Mouse (Mus musculus): ENCODE results near the gene Ppp1r12b. TPM values are rescaled to one million over a fixed set of nuclear protein-coding genes. Genes with fewer than 3 reads are reported as not detected.
A peak's percentile ranks its signal among the peaks of the same experiment; 100 is the strongest.

Gene Ppp1r12b
- polyA plus RNA-seq, 1 experiment from 2014 or later: 6.5 TPM

DNA sequence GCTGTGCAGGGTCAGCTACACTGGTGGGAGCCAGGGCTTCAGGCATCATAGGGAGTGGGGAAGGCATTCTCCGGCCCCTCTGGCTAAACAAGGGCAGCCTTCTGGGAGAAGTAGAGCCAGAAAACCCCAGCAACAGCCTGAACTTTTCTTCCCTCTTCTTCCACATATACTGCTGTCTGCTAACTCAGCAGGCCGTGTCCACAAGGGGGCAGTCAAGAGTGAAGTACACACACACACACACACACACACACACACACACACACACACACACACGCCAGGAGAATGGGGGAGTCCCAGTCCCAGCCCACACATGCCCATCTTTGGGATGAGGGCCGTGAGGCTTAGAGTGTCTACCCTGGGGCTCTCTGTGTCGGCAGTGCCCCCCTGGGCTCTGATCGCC lies 214.3 kb downstream of the Ppp1r12b start:
- 73% methylated on average over 6 of the region's 6 CpGs for WGBS
- Histone ChIP-seq H3K27me3 (ENCODE audit: poor library complexity, severe bottlenecking) (peaks cover 5% of the 10 kb centered on the region), H3K9me3 (no peaks in the 10 kb centered on the region), H3K36me3 (replicated peaks) (0 out of 2 replicates have a peak, but pooled peaks cover 3% of the 10 kb centered on the region), H3K4me1 (0 out of 2 replicates have a peak, but pooled peaks cover 3% of the 10 kb centered on the region), H3K27ac (0 out of 2 replicates have a peak overlapping the region, but pooled peaks have one; percentile 20), H3K4me3 (no peak overlapping the region)
- DNase-seq (ENCODE audit: extremely low spot score, low spot score): no peak

DNA sequence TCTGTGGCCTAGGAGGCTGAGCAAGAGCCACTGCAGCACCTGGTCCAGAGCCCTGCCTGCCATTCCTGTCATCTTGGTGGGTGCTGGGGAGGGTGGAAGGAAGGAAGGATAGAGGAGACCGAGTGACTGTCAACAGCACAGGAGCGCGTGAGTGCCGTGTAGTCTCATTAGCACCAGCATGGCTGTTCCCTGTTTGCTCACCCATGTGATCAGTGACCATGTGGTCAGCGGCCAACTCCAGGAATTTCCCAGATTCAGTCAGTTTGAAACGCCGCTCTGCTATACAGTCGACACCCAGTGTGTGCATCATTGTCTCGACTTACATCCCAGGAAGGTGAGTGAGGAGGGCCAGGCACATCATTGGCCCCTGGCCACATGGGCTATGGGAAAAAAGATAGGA lies 218.3 kb downstream of the Ppp1r12b start:
- no peak overlapping the region for H3K27ac ChIP-seq
- no peak for DNase-seq (ENCODE audit: extremely low spot score, low spot score)
- H3K9me3 ChIP-seq: no peaks in the 10 kb centered on the region
- no peak overlapping the region for H3K4me3 ChIP-seq
- 83% methylated on average over 9 of the region's 9 CpGs for WGBS
- peaks cover 4% of the 10 kb centered on the region; the same call in 1 of the 2 replicates for H3K27me3 ChIP-seq (ENCODE audit: poor library complexity, severe bottlenecking)
- H3K4me1 ChIP-seq: peaks cover 7% of the 10 kb centered on the region
- 0 out of 2 replicates have a peak, but pooled peaks cover 3% of the 10 kb centered on the region for H3K36me3 ChIP-seq (replicated peaks)

DNA sequence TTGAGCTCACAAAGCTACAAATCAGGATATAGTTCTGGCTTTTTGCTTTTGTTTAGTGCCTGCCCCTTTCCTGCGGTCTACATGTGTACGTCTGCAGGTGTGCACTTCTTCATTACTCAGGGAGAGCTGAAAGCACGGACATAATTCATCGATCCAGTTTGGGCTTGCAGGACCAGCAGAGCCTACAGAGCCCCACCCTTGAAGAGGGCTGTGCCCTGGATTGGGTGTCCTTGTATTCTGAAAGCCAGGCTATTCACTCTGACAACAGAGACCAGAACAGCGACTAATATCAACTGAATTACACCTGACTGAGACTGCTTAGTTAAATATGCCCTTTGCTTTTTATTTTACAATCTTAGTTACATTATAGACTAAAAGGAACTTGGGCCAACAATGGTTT lies 222.1 kb downstream of the Ppp1r12b start:
- 88% methylated on average over 5 of the region's 5 CpGs for WGBS
- Histone ChIP-seq H3K9me3 (no peaks in the 10 kb centered on the region), H3K36me3 (replicated peaks) (no peaks in the 10 kb centered on the region), H3K27me3 (ENCODE audit: poor library complexity, severe bottlenecking) (peaks cover 8% of the 10 kb centered on the region; the same call in 1 of the 2 replicates), H3K4me3 (no peak overlapping the region), H3K4me1 (peaks cover 13% of the 10 kb centered on the region), H3K27ac (no peak overlapping the region)
- DNase-seq (ENCODE audit: extremely low spot score, low spot score): no peak

DNA sequence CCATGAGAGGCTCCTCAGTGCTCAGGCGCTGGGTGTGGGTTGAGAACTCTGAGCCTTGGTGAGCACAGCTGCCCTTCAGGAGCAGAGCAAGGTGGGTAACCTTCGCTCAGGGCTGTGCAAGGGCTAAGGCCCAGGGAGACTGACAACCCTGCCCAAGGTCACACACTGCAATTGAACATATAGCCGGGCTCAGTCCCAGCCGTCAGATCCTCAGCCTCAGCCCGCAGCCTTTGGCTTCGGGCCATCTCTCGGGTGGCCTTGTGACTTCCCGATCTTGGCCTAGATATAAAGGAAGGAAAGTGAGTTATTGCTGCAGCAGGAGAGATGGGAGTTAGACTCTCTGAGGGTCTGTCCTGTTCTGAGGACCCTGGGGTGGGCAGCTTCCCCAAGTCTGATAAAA lies 228.5 kb downstream of the Ppp1r12b start:
- H3K9me3 ChIP-seq: no peaks in the 10 kb centered on the region
- no peak for DNase-seq (ENCODE audit: extremely low spot score, low spot score)
- no peak overlapping the region for H3K27ac ChIP-seq
- 0 out of 2 replicates have a peak, but pooled peaks cover 4% of the 10 kb centered on the region for H3K27me3 ChIP-seq (ENCODE audit: poor library complexity, severe bottlenecking)
- H3K36me3 ChIP-seq (replicated peaks): no peaks in the 10 kb centered on the region
- peaks cover 16% of the 10 kb centered on the region for H3K4me1 ChIP-seq
- WGBS: 87% methylated on average over 8 of the region's 8 CpGs
- no peak overlapping the region for H3K4me3 ChIP-seq

DNA sequence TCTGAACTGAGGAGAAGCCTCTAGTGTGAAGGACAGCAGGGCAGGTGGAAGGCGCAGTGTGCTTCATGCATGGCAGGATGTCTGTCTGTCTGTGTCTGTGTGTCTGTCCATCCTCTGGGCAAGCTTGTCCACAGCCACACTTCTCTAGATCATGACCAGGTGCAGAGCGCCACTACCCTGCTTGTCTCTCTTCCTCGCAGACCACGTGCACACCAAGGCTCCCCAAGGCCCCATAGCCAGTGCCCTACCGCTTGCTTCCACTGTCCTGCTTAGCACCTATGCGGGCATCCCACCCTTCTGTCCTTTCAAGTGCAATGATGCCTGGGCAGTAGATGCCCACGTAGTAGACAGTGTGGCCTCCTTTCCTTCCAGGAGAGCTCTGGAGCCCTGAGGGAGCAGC lies 229.3 kb downstream of the Ppp1r12b start:
- peaks cover 16% of the 10 kb centered on the region for H3K4me1 ChIP-seq
- DNase-seq (ENCODE audit: extremely low spot score, low spot score): no peak
- H3K27me3 ChIP-seq (ENCODE audit: poor library complexity, severe bottlenecking): 0 out of 2 replicates have a peak, but pooled peaks cover 11% of the 10 kb centered on the region
- no peak overlapping the region for H3K27ac ChIP-seq
- H3K9me3 ChIP-seq: no peaks in the 10 kb centered on the region
- H3K4me3 ChIP-seq: no peak overlapping the region
- WGBS: 92% methylated on average over 7 of the region's 7 CpGs
- no peaks in the 10 kb centered on the region for H3K36me3 ChIP-seq (replicated peaks)

DNA sequence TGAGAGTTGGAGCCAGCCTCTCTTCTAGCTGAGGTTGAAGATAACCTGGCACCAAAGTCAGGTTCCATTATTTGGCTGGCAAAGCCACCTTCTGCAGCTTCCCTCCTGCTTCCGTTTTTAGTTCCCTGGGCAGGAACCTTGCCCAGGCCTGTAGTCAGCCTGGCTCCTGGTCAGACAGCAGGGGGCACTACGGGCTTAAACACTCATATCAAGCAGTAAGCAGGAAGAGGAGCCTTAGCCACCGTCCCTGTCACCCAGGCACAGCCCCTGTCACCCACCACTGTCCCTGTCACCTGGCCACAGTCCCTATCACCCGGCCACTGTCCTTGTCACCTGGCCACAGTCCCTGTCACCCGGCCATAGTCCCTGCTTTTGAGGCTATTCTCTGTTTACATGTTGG lies 230.5 kb downstream of the Ppp1r12b start:
- peaks cover 16% of the 10 kb centered on the region for H3K4me1 ChIP-seq
- H3K4me3 ChIP-seq: no peak overlapping the region
- H3K27ac ChIP-seq: no peak overlapping the region
- no peak for DNase-seq (ENCODE audit: extremely low spot score, low spot score)
- no peaks in the 10 kb centered on the region for H3K9me3 ChIP-seq
- H3K27me3 ChIP-seq (ENCODE audit: poor library complexity, severe bottlenecking): 0 out of 2 replicates have a peak, but pooled peaks cover 21% of the 10 kb centered on the region
- H3K36me3 ChIP-seq (replicated peaks): no peaks in the 10 kb centered on the region
- WGBS: 49% methylated on average over 5 of the region's 5 CpGs

DNA sequence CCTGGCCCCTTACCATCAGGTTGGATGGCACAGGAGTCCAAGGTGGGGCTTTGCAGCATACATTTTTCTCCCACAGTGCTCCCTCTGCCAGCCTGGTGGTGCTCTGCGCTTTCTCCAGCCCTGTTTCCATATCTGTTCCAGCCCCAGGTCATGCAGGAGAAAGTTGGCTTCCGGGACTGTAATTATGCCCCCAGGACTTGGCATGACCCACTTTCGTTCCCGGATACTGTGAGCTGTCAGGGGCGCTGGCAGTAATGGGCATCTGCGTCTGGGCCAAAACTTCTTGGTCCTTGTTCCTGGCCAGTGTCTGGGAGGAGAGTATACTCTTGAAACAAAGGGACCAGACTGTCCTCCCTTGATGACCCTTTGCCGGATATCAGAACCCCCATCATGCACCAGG lies 232.9 kb downstream of the Ppp1r12b start:
- Histone ChIP-seq H3K9me3 (no peaks in the 10 kb centered on the region), H3K27me3 (ENCODE audit: poor library complexity, severe bottlenecking) (peaks cover 34% of the 10 kb centered on the region), H3K27ac (no peak overlapping the region), H3K36me3 (replicated peaks) (no peaks in the 10 kb centered on the region), H3K4me1 (peaks cover 16% of the 10 kb centered on the region), H3K4me3 (no peak overlapping the region)
- no peak for DNase-seq (ENCODE audit: extremely low spot score, low spot score)
- 86% methylated on average over 7 of the region's 7 CpGs for WGBS

DNA sequence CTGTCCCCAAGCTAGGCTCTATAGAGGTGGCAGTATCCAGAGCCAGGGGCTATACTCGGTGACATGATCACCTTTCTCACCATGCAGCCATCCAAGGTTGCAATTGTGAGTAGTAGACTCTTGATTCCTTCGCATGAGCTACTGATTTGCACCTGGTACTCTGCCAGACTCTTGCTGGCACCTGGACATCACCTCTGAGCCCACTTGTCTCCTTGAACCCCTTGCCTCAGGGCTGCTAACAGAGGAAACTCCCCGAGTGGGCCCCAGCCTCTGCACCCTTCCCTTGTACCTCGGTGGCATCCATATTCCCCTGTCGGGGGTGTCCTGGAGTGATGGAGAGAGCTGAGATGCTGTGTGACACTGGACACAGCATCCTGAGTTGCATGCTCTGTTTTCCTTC lies 234.3 kb downstream of the Ppp1r12b start:
- Histone ChIP-seq H3K4me3 (no peak overlapping the region), H3K9me3 (no peaks in the 10 kb centered on the region), H3K36me3 (replicated peaks) (no peaks in the 10 kb centered on the region), H3K27ac (no peak overlapping the region), H3K4me1 (peaks cover 15% of the 10 kb centered on the region), H3K27me3 (ENCODE audit: poor library complexity, severe bottlenecking) (peaks cover 39% of the 10 kb centered on the region)
- DNase-seq (ENCODE audit: extremely low spot score, low spot score): no peak
- 89% methylated on average over 5 of the region's 5 CpGs for WGBS

DNA sequence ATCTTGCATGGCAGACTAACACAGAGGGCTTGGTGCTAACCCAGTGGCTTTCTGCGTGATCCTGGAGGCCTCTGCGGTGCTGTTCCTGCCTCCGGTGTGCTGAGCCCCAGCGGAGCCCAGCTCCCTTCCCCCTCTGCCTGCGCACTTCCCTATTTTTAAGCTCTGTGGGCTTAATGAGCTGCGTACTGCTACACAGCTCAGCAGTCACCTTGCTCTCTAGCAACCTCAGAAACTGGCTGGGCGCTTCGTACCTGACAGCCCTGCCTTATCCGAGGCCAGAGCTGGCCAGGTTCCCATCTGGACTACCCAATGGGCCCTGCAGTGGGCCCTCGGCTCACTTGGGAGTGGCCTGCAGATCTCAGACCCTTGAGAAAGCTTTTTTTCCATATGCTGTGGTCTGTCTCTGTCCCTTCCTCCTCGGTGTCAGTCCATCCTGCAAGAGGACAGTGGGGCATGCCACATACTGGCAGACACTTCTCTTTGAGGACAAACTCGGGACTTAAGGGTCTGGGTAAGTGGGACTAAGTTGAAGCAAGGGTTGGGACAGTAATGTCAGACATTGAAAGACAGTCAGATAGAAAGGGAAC lies 235.9 kb downstream of the Ppp1r12b start:
- H3K27me3 ChIP-seq (ENCODE audit: poor library complexity, severe bottlenecking): peaks cover 55% of the 10 kb centered on the region
- H3K4me1 ChIP-seq: peaks cover 19% of the 10 kb centered on the region
- H3K36me3 ChIP-seq (replicated peaks): no peaks in the 10 kb centered on the region
- no peak for DNase-seq (ENCODE audit: extremely low spot score, low spot score)
- no peaks in the 10 kb centered on the region for H3K9me3 ChIP-seq
- WGBS: 48% methylated on average over 12 of the region's 12 CpGs
- H3K27ac ChIP-seq: peak overlapping the region; percentile 36; the same call in 1 of the 2 replicates
- no peak overlapping the region for H3K4me3 ChIP-seq

DNA sequence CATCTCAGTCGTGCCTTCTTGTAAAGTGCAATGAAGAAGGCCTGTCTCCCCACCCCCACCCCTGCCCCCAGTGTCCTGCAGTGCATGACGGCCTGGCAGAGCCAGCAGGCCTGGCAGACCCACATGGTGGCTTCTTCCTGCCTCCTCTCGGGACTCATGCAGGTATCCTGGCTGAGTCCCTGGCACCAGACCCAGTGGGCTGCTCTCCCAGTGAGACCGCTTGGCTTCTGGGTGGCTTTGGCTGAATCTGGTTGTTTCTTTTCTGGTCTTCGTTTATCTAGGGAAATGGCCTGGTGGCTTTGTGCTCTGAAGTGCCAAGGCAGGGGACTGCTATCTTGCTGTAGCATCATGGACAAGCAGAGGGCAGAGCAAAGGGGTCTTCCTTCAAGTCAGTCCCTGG lies 240.7 kb downstream of the Ppp1r12b start:
- 68% methylated on average over 5 of the region's 5 CpGs for WGBS
- Histone ChIP-seq H3K27me3 (ENCODE audit: poor library complexity, severe bottlenecking) (peaks cover 86% of the 10 kb centered on the region), H3K4me3 (no peak overlapping the region), H3K4me1 (peaks cover 59% of the 10 kb centered on the region), H3K36me3 (replicated peaks) (no peaks in the 10 kb centered on the region), H3K27ac (no peak overlapping the region), H3K9me3 (no peaks in the 10 kb centered on the region)
- DNase-seq (ENCODE audit: extremely low spot score, low spot score): no peak

DNA sequence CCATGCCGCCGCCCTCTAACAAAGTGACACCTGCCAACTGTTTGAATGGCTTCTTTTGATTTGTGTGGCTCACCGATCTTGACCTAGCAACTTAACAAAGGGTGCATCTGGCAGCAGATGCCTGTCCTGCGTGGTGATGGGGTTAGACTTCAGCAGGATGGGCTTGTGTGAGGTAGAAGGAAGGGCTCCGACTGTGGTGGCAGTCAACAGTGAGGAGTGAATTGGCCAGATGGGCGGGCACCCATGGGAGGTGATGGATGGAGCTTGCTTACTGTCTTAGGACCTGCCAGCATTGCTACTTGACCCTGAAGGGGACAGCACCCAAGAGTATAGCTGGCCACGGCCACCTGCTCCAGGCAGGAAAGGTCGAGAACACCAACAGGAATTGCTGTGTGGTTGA lies 241.6 kb downstream of the Ppp1r12b start:
- Histone ChIP-seq H3K27ac (peak overlapping the region; percentile 66), H3K4me3 (no peak overlapping the region), H3K27me3 (ENCODE audit: poor library complexity, severe bottlenecking) (peaks cover 91% of the 10 kb centered on the region), H3K9me3 (no peaks in the 10 kb centered on the region), H3K36me3 (replicated peaks) (no peaks in the 10 kb centered on the region), H3K4me1 (peaks cover 60% of the 10 kb centered on the region)
- DNase-seq (ENCODE audit: extremely low spot score, low spot score): no peak
- 66% methylated on average over 8 of the region's 8 CpGs for WGBS

DNA sequence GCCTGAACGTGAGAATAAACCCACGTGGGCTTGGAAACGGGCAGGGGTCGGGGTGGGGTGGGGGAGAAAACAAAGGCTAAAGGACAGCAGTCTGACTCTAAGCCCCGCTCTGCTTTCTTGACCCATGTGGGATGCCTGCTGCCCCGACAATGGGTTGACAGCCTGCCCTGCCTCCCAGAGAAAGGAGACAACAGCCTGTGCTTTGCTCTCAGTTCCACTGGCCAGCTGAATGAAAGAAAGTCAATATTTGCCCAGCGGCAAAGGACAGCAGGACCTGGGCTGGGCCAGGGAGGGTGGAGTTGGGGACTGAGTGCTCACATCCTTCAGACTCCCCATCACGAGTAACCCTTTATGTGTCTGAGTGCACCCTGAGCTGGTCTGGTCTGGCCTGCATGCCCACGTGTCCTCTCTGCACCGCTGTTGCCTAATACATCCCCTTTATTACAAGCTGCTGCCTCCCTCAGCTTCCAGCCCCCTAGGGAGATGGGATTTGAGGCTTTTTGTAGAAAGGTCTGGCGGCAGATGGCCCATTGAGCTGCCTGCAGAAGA lies 242.2 kb downstream of the Ppp1r12b start:
- Histone ChIP-seq H3K4me1 (peaks cover 60% of the 10 kb centered on the region), H3K4me3 (no peak overlapping the region), H3K36me3 (replicated peaks) (no peaks in the 10 kb centered on the region), H3K9me3 (no peaks in the 10 kb centered on the region), H3K27me3 (ENCODE audit: poor library complexity, severe bottlenecking) (peaks cover 91% of the 10 kb centered on the region), H3K27ac (peak overlapping the region; percentile 66)
- no peak for DNase-seq (ENCODE audit: extremely low spot score, low spot score)
- WGBS: 11% methylated on average over 11 of the region's 11 CpGs

DNA sequence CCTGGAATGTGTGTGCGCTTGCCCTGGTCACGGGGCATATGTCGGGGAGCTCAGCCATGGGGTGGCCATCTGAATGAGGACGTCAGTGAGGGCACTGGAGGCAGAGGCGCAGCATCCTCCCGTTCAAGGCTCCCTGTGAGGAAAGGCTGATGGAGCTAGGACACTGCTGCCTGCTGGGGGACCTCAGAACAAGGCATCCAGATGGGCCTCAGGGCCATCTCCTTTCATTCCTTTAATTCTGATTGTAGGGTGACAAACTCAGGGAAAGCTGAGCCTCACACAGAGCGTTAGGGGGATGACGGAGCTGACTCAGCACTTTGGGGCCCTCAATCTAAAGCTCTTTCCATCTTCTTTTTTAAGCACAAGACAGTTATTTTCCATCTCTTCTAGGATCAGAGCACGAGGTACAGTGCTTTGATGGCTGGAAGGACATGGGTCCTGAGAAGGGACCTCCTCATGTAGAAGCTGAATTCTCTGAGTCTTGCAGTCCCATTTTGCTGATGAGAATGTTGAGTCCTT lies 242.9 kb downstream of the Ppp1r12b start:
- peak overlapping the region; percentile 66; the same call in 1 of the 2 replicates for H3K27ac ChIP-seq

More for the DNA sequence above, 242.9 kb downstream of the Ppp1r12b start:
- 80% methylated on average over 9 of the region's 9 CpGs for WGBS
- H3K9me3 ChIP-seq: no peaks in the 10 kb centered on the region
- H3K36me3 ChIP-seq (replicated peaks): no peaks in the 10 kb centered on the region
- no peak for DNase-seq (ENCODE audit: extremely low spot score, low spot score)
- peaks cover 91% of the 10 kb centered on the region for H3K27me3 ChIP-seq (ENCODE audit: poor library complexity, severe bottlenecking)
- peaks cover 65% of the 10 kb centered on the region for H3K4me1 ChIP-seq
- H3K4me3 ChIP-seq: no peak overlapping the region
